Mouse (Mus musculus) c-Kit-positive CD71-positive TER-119-negative erythroid progenitor cells, embryonic 14.5 days (primary cell): ENCODE data around the gene E130114P18Rik.

Experiments
- DNase-seq: peaks from one replicate; pipeline ENCODE4 v3.0.0-alpha.2; 2013; ENCODE audit warnings: low read depth

E130114P18Rik gene

GRCm38 (mm10) chr4:97528517-97528916, 249.4 kb downstream of the E130114P18Rik start:
- no peak for DNase-seq
